Mouse (Mus musculus): ENCODE results near the gene Styx. TPM values are rescaled to one million over a fixed set of nuclear protein-coding genes. Genes with fewer than 3 reads are reported as not detected.
A peak's percentile ranks its signal among the peaks of the same experiment; 100 is the strongest.

Styx gene
- polyA plus RNA-seq, 1 experiment = 14.7 TPM

DNA sequence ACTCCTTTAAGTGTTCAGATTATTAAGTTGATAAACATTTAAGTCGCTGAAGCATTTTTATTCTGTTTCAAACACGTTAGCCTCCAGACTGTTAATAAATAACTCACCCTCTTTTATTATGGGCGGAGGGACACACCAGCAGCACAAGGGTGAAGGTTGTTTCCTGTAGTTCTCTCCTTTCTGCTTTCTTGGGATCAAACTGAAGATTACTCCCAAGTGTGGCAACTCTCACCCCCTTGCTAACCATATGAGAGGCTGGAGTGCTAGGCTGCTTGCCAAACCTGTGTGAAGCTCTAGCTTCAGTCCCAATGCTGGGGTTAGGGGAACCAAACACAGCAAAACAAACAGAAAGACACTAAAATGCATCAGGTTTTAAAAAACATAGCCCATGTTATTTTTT, 27.9 kb downstream of the Styx start:
- TF ChIP-seq CTCF (IDR thresholded peaks at IDR 0.05; ENCODE audit: borderline replicate concordance, insufficient read depth, low read depth, low read length) (no peak), POLR2A (IDR thresholded peaks at IDR 0.05; ENCODE audit: borderline replicate concordance, insufficient read depth, low read length) (no peak)
- whole genome bisulfite sequencing = 92% methylated on average over 3 of the region's 3 CpGs
- H3K4me1 ChIP-seq (ENCODE audit: control insufficient read depth, insufficient read depth, low read length) = no peaks in the 10 kb centered on the region
- no peak overlapping the region for H3K27ac ChIP-seq (ENCODE audit: insufficient read depth, low read length)
- H3K27me3 ChIP-seq (ENCODE audit: control insufficient read depth, insufficient read depth, low read length) = no peaks in the 10 kb centered on the region
- no peak for DNase-seq
- no peak overlapping the region for H3K4me3 ChIP-seq (replicated peaks; ENCODE audit: insufficient read depth, low read depth, low read length)

DNA sequence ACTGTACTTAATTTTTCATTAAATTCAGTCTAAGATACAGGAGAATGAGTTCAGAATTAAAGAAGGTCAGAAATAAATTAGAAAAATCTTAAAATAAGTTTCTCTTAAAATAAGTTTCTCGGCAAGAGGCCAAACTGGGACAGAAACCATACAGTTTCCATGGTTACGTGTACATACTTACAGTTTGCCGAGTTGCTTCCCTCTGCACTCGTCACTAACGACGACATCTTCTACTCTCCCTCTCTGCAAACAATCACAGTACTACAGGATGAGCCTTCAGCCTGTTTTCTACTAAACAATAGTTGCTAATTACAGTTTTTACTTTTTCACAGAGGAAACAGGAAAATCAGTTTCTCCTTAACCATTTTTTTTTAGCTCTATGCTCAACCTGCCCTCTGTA, 29.9 kb downstream of the Styx start:
- TF ChIP-seq POLR2A (IDR thresholded peaks at IDR 0.05; ENCODE audit: borderline replicate concordance, insufficient read depth, low read length) (no peak), CTCF (IDR thresholded peaks at IDR 0.05; ENCODE audit: borderline replicate concordance, insufficient read depth, low read depth, low read length) (no peak)
- H3K4me3 ChIP-seq (replicated peaks; ENCODE audit: insufficient read depth, low read depth, low read length) = no peak overlapping the region
- no peak for DNase-seq
- no peak overlapping the region for H3K27ac ChIP-seq (ENCODE audit: insufficient read depth, low read length)
- H3K27me3 ChIP-seq (ENCODE audit: control insufficient read depth, insufficient read depth, low read length) = no peaks in the 10 kb centered on the region
- 68% methylated on average over 6 of the region's 6 CpGs for WGBS
- no peaks in the 10 kb centered on the region for H3K4me1 ChIP-seq (ENCODE audit: control insufficient read depth, insufficient read depth, low read length)

GRCm38 (mm10) chr14:45382912-45383311, 32.0 kb downstream of the Styx start:
- H3K4me1 ChIP-seq (ENCODE audit: control insufficient read depth, insufficient read depth, low read length) = no peaks in the 10 kb centered on the region; the same call in 1 of the 2 replicates
- no peak overlapping the region for H3K4me3 ChIP-seq (replicated peaks; ENCODE audit: insufficient read depth, low read depth, low read length)
- no peak overlapping the region for H3K27ac ChIP-seq (ENCODE audit: insufficient read depth, low read length)
- WGBS = 79% methylated on average over 4 of the region's 4 CpGs
- DNase-seq = no peak
- H3K27me3 ChIP-seq (ENCODE audit: control insufficient read depth, insufficient read depth, low read length) = no peaks in the 10 kb centered on the region
- no peak for TF ChIP-seq POLR2A (IDR thresholded peaks at IDR 0.05; ENCODE audit: borderline replicate concordance, insufficient read depth, low read length)
- TF ChIP-seq CTCF (IDR thresholded peaks at IDR 0.05; ENCODE audit: borderline replicate concordance, insufficient read depth, low read depth, low read length) = peak; percentile 22; the same call in 1 of the 2 replicates

GRCm38 (mm10) chr14:45385596-45385995, 34.7 kb downstream of the Styx start:
- WGBS = 91% methylated on average over 2 of the region's 2 CpGs
- H3K27me3 ChIP-seq (ENCODE audit: control insufficient read depth, insufficient read depth, low read length) = no peaks in the 10 kb centered on the region

DNA sequence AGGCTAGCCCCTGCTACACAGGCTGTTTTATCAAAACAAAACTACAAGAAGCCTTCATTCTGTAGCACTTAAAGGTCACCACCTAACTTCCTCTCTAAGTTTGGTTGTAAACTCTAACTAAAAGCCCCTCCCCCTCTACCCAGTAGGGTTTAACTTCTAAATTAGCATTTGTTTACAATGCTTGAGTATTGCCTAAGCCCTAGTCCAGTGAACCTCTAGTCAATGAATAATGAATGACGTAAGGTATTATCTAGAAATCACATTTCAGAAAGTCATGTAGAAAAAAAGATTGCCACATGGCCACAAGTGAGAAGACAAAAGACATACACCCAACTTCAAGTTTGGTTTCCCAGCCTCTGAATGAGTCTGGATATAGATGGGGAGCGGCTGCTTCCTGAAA, 36.6 kb downstream of the Styx start:
- H3K27ac ChIP-seq (ENCODE audit: insufficient read depth, low read length) = no peak overlapping the region
- TF ChIP-seq POLR2A (IDR thresholded peaks at IDR 0.05; ENCODE audit: borderline replicate concordance, insufficient read depth, low read length) = no peak
- no peak for TF ChIP-seq CTCF (IDR thresholded peaks at IDR 0.05; ENCODE audit: borderline replicate concordance, insufficient read depth, low read depth, low read length)
- WGBS = 31% methylated on average over 2 of the region's 2 CpGs
- no peaks in the 10 kb centered on the region; the same call in 1 of the 2 replicates for H3K4me1 ChIP-seq (ENCODE audit: control insufficient read depth, insufficient read depth, low read length)
- no peak overlapping the region for H3K4me3 ChIP-seq (replicated peaks; ENCODE audit: insufficient read depth, low read depth, low read length)
- DNase-seq = no peak
- H3K27me3 ChIP-seq (ENCODE audit: control insufficient read depth, insufficient read depth, low read length) = no peaks in the 10 kb centered on the region

More at GRCm38 (mm10) chr14:45385596-45385995, 34.7 kb downstream of the Styx start:
- no peak for DNase-seq
- H3K4me1 ChIP-seq (ENCODE audit: control insufficient read depth, insufficient read depth, low read length) = no peaks in the 10 kb centered on the region; the same call in 1 of the 2 replicates
- H3K4me3 ChIP-seq (replicated peaks; ENCODE audit: insufficient read depth, low read depth, low read length) = no peak overlapping the region
- no peak overlapping the region for H3K27ac ChIP-seq (ENCODE audit: insufficient read depth, low read length)
- TF ChIP-seq CTCF (IDR thresholded peaks at IDR 0.05; ENCODE audit: borderline replicate concordance, insufficient read depth, low read depth, low read length) (no peak), POLR2A (IDR thresholded peaks at IDR 0.05; ENCODE audit: borderline replicate concordance, insufficient read depth, low read length) (no peak)

GRCm38 (mm10) chr14:45388345-45389181, 37.7 kb downstream of the Styx start:
- TF ChIP-seq POLR2A (IDR thresholded peaks at IDR 0.05; ENCODE audit: borderline replicate concordance, insufficient read depth, low read length) (peak; percentile 75; the same call in 1 of the 2 replicates), CTCF (IDR thresholded peaks at IDR 0.05; ENCODE audit: borderline replicate concordance, insufficient read depth, low read depth, low read length) (no peak)
- peak; percentile 95 to 97 for DNase-seq
- under 1% methylated on average over 71 of the region's 71 CpGs for WGBS
- H3K27me3 ChIP-seq (ENCODE audit: control insufficient read depth, insufficient read depth, low read length) = no peaks in the 10 kb centered on the region
- H3K4me3 ChIP-seq (replicated peaks; ENCODE audit: insufficient read depth, low read depth, low read length) = peak overlapping the region; percentile 100
- peak overlapping the region; percentile 92 for H3K27ac ChIP-seq (ENCODE audit: insufficient read depth, low read length)
- no peaks in the 10 kb centered on the region; the same call in 1 of the 2 replicates for H3K4me1 ChIP-seq (ENCODE audit: control insufficient read depth, insufficient read depth, low read length)

- no peak for DNase-seq
- 0% methylated on average over 3 of the region's 3 CpGs for WGBS
- peak overlapping the region; percentile 100 for H3K4me3 ChIP-seq (replicated peaks; ENCODE audit: insufficient read depth, low read depth, low read length)
- no peaks in the 10 kb centered on the region; the same call in 1 of the 2 replicates for H3K4me1 ChIP-seq (ENCODE audit: control insufficient read depth, insufficient read depth, low read length)
- peak overlapping the region; percentile 92 for H3K27ac ChIP-seq (ENCODE audit: insufficient read depth, low read length)
- no peaks in the 10 kb centered on the region for H3K27me3 ChIP-seq (ENCODE audit: control insufficient read depth, insufficient read depth, low read length)
- no peak for TF ChIP-seq CTCF (IDR thresholded peaks at IDR 0.05; ENCODE audit: borderline replicate concordance, insufficient read depth, low read depth, low read length)
- TF ChIP-seq POLR2A (IDR thresholded peaks at IDR 0.05; ENCODE audit: borderline replicate concordance, insufficient read depth, low read length) = no peak
Measured at GRCm38 (mm10) chr14:45389194-45389593, 38.3 kb downstream of the Styx start.

DNA sequence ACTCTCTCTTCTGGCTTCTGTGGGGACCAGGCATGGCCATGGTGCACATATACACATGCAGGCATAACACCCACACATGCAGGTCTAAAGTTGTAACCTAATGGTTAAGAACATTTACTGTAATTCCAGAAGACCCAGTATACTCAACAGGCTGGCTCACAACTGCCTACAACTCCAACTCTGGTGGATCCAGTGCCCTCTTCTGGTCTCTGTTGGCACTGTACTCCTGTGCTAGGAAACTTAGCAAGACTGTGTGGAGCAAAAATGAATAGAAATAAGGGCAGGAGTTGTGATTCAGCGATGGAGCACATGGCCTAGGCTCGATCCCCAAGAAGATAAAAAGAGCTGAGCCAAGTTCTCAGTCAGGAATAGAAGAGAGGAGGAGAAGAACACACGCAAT, 48.9 kb downstream of the Styx start:
- TF ChIP-seq CTCF (IDR thresholded peaks at IDR 0.05; ENCODE audit: borderline replicate concordance, insufficient read depth, low read depth, low read length) = no peak; the same call in 1 of the 2 replicates
- no peak for TF ChIP-seq POLR2A (IDR thresholded peaks at IDR 0.05; ENCODE audit: borderline replicate concordance, insufficient read depth, low read length)
- no peak overlapping the region for H3K27ac ChIP-seq (ENCODE audit: insufficient read depth, low read length)
- no peak overlapping the region for H3K4me3 ChIP-seq (replicated peaks; ENCODE audit: insufficient read depth, low read depth, low read length)
- 78% methylated on average over 3 of the region's 3 CpGs for WGBS
- H3K27me3 ChIP-seq (ENCODE audit: control insufficient read depth, insufficient read depth, low read length) = no peaks in the 10 kb centered on the region
- no peaks in the 10 kb centered on the region for H3K4me1 ChIP-seq (ENCODE audit: control insufficient read depth, insufficient read depth, low read length)
- DNase-seq = no peak

All from cerebellum, adult 2 months (tissue).